Mouse (Mus musculus) lung, postnatal 10 days (tissue): ENCODE measurements at regions not wholly inside any gene's neighbourhood (a gene's known extent, or its start where the extent isn't known, plus 50 kb on each side); places are given as distances from the start of the nearest gene placed in this dataset.
"Not testable (repeated sequence)": the region's sequence is repeated elsewhere in the genome, so short reads cannot be mapped to it uniquely, and the experiment has no call there.

ENCODE experiments used
- DNase-seq: peaks from one replicate; pipeline ENCODE4 v3.0.0; 2021

DNA sequence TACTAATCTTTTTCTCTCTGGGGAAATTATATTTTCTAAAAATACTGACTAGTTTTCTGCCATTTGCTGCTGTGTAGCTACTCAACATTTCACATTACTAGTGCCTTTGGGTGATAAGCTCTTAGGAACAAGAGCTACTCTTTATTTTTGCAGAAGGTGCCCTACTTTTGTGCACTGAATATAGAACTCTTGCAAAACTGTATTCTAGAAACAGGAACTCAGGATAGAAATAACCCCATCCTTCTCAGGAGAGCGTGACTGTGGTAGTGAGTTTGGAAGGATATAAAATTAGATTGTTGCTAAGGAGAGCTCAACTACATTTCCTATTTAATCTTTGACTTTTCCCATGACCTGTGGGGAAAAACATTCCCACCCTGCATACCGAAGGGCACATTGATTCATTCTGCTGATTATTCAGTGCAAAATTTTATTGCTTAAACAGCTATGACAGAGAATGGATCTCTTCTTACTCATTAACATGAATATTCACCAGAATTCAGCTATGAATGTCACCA, 408.0 kb upstream of the Nrsn1 start:
- DNase-seq: no peak

GRCm38 (mm10) chr13:25675208-25675607, 404.9 kb upstream of the Nrsn1 start:
- no peak for DNase-seq

- no peak for DNase-seq
Measured at GRCm38 (mm10) chr13:25666022-25666421, 395.7 kb upstream of the Nrsn1 start.

GRCm38 (mm10) chr13:25664963-25665606, 394.8 kb upstream of the Nrsn1 start:
- no peak for DNase-seq

- DNase-seq: no peak
Measured at GRCm38 (mm10) chr13:25648430-25648786, 378.1 kb upstream of the Nrsn1 start.

DNA sequence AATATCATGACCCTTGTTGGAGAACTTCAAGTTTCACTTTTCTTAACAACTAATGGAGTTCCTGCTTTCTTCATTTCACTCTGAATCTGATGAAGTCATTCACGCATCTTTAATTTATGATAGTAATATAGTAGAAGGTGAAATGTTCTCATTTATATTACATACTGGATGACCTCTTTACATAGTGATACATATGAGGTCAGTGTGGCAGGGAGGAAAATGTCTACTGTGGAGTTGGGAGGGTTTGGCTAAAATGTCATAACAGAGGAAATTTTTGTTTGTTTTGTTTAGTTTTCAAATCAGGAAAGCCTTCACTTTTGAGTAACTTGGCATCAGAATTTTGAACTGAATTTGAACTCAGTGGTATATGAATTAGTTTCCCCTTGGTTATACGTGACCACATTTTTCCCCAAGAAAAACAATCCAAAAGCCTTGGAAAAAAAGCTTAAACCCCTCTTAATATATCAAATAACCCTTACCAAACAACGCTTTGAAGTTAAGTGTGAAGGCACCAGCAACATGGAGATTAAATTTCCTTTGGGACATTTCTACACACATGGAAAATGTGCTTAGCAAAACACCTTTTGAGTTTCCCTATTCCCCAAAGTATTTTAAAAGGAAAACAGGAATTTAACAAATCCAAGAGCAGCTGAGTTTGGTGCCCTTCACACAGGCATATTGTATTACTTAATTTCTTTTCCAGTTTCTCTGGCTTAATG, 377.6 kb upstream of the Nrsn1 start:
- no peak for DNase-seq

DNA sequence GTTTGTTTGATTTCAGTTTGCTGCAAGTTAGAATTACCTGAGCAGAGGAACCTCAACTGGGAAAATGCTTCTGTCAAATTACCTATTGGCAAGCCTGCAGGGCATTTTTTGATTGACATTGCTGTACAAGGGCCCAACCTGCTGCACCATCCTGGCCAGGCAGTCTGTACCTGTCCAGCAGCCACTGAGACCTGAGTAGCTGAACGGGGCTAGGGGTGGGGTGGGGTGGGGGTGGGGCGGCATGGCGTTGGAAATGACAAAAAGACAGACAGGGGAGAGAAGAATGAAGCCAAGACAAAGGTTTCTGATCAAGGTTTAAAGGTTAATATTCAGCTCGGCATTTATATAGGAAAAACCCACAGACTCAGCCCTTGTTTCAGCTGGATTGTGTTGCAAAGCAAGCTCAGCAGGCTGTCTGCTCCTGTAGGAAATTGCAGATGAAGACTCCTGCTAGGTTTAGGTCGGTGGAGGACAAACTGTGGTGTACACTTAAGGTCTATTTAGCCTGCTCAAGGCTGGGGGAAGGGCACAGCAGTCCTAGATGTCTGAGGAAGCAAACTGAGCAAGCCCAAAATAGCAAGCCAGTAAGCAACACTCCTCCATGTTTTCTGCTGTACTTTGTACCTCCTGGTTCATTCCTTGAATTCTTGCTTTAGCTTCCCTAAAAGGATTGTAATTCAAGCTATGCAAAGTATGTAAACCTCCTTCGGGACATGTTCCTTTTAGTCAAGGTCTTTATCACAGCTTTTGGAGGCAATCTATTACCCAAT, 369.4 kb upstream of the Nrsn1 start:
- DNase-seq: no peak

GRCm38 (mm10) chr13:25629466-25629865, 359.2 kb upstream of the Nrsn1 start:
- DNase-seq: peak; percentile 73

- no peak for DNase-seq
Measured at GRCm38 (mm10) chr13:25617578-25617977, 347.3 kb upstream of the Nrsn1 start.

- DNase-seq: no peak
Measured at GRCm38 (mm10) chr13:25611986-25612385, 341.7 kb upstream of the Nrsn1 start.

- no peak for DNase-seq
Measured at GRCm38 (mm10) chr13:25609641-25610040, 339.3 kb upstream of the Nrsn1 start.

GRCm38 (mm10) chr13:25609241-25609640, 338.9 kb upstream of the Nrsn1 start:
- DNase-seq: no peak

- DNase-seq: not testable (repeated sequence)
Measured at GRCm38 (mm10) chr13:25601351-25601750, 331.0 kb upstream of the Nrsn1 start.

GRCm38 (mm10) chr13:25594629-25595028, 324.3 kb upstream of the Nrsn1 start:
- DNase-seq: no peak

- no peak for DNase-seq
Measured at GRCm38 (mm10) chr13:25570641-25571040, 300.3 kb upstream of the Nrsn1 start.

- peak; percentile 62 for DNase-seq
Measured at GRCm38 (mm10) chr13:25562746-25563145, 292.4 kb upstream of the Nrsn1 start.

DNA sequence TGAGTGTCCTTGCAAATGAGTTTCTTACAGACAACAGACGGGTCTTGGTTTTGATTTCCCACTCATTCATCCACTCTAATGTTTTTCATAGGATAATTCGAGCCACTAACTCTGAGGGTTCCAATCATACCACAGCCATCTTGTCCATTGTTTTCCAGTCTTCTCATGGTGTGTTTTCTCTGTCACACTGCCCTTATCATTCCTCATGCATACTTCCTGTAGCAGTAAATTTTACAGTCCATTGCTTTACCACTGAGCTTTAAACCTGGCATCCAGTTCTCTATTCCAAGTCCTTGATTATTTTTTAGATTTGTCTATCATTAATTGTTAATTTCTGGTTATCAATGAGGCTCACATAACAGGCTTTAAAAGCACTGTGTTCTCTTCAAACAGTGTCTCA, 290.0 kb upstream of the Nrsn1 start:
- no peak for DNase-seq

DNA sequence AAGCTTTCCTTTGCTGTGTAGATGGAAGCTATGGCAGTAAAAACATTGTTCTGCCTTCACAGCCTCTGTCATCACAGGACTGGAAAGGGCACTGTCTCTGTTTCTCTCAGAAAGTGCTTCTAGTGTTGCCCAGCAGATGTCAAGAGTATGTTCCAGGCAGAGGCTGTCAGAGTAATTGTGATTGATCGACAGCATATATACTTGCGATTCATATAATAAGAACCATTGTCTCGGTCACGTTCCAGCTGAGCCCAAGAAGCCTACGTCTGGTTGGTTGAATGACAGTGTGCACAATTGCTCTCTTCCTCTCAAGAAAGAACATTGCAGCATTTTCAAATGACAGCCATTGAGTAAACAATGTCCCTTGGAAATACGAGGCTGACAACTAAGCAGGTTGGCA, 284.7 kb upstream of the Nrsn1 start:
- DNase-seq: no peak

- no peak for DNase-seq
Measured at GRCm38 (mm10) chr13:25548551-25548950, 278.2 kb upstream of the Nrsn1 start.

DNA sequence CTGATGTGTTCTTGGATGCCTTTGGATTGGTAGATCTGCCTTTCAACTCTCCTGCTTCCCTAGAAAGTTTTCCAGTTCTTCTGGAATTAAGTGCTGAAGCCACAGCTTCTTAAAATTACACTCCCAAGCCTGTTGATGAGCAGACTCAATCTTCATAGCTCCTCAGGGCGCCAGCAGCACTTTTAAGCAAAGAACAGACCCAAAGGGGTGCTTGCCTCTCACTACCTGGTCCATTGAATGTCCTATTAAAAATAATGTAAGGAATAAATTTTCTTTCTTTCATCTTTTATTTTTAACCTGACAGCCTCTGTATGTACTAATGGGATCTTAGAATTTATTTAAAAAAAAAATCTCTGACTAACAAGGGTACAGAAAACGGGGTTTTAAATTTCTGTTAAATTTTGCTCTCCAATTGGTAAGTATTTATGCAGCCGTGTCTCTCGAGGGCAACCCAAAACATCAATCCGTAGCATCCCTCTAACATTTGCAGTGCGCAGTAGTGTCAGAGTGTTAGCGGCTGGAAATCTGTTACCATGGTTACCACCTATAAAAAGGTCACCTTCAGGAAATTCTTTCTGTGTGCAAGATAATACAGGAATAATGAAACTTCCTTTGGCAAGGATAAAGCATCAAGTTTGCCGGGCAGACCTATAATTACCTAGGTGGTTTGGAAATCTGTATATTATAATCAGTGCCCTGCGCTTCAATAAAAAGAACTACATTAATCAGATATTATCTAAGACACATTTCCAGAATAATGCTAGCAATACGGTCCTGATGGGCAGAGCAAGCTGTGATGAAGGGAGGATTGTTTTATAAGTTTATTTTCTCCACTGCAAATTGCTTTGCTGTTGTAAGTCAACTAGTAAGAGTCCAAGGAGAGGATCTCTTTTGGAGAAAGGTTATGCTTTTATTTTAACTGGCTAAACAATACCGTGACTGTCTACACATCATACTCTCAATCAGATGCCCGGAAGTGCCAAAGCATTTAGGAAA, 277.1 kb upstream of the Nrsn1 start:
- no peak for DNase-seq

GRCm38 (mm10) chr13:25524094-25524493, 253.8 kb upstream of the Nrsn1 start:
- DNase-seq: no peak

- DNase-seq: no peak
Measured at GRCm38 (mm10) chr13:25507355-25507754, 237.1 kb upstream of the Nrsn1 start.
